Mouse (Mus musculus) kidney, adult 10 weeks (tissue): Measurements from ENCODE around the gene Spock3. TPM values are rescaled to one million over a fixed set of nuclear protein-coding genes. Genes with fewer than 3 reads are reported as not detected.

ENCODE experiments used
- polyA plus RNA-seq: library from polyadenylated mRNA; stranded (reverse); fragments of 350-450 nt; fragmentation: Illumina TruSeq; extraction: RNeasy Lipid Tissue Mini Kit (QIAGEN cat#74804); gene quantifications from one replicate; pipeline ENCODE4 v1.2.3, GENCODE M21; 2014; ENCODE audit warnings: low read depth, low replicate concordance

Gene Spock3
- polyA plus RNA-seq: 5.4 TPM

DNA sequence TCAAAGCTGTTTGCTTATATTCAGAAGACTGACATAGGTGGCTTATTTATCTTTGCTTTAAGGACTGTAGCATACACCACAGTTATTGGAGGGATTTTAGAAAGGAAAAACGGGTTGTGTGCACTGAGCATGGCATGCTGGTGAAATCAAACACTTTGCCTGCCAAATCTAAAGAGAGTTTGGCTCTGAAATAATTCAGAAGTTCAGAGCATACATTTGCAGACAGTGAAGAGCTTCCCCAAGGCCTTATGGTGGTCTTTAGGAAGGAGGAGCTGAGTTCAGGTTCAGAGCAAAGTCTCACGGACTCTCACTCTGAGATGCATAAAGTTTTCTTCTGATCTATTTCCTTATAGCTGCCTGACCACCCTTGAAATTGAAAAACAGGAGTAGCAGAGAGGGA is at the start of gene Spock3:
Gene Spock3 (plus strand): TSS at position 301 of the 400 bp plus-strand sequence.

